Mouse (Mus musculus) gastrocnemius, adult 18-20 months (tissue): ENCODE data around the gene Iqcc. TPM values are rescaled to one million over a fixed set of nuclear protein-coding genes. Genes with fewer than 3 reads are reported as not detected.

ENCODE experiments used
- DNase-seq: peaks from one replicate; pipeline ENCODE4 v3.0.0; 2021; ENCODE audit warnings: low spot score
- total RNA-seq, 2 experiments: library from RNA; stranded (reverse); gene quantifications; 2 replicates each; pipeline ENCODE4 v1.2.3; 2021

Iqcc gene
- total RNA-seq, 2 experiments from 2014 or later, result 7.4 to 8.8 TPM

DNA sequence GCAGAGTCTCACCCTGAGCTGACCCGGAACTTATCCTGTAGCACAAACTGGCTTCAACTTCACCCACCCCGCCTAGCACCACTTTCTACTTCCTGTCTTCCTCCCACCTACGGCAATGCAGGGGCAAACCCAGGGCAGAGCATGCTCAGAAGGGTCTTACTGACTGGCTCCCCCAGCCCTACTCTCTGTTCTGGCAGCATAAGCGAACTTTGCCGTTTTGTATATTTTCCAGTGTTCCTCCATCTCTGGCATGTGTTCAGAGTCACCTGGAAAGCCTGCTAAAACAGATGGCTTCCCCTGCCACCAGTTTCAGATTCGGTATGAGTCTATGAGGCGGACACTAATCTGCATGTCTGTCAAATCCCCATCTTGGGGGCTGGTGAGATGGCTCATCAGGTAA lies 38.6 kb downstream of the Iqcc start:
- no peak for DNase-seq

DNA sequence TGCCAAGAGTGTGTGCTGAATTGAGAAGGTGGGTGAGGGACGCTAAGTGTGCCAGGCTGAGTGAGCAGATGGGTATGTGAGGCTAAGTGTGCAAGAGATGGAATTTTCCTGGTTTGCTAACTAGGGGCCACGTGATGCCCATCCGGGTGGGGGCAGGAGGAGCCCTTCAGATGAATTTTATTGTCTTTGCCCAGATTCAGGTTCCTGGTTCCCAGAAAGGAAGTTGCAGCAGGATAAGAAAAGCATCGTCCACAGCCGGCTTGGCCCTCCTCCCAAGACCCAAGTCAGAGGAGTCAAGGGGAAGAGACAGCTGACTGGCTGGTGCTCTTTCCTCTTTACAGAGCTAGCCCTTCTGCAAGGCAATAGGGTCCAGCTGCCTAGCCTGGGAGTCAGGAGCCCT lies 40.4 kb downstream of the Iqcc start, which contains the start of gene Fam167b:
Fam167b (minus strand) TSS at position 84 of the 400 bp plus-strand sequence.
- no peak for DNase-seq

DNA sequence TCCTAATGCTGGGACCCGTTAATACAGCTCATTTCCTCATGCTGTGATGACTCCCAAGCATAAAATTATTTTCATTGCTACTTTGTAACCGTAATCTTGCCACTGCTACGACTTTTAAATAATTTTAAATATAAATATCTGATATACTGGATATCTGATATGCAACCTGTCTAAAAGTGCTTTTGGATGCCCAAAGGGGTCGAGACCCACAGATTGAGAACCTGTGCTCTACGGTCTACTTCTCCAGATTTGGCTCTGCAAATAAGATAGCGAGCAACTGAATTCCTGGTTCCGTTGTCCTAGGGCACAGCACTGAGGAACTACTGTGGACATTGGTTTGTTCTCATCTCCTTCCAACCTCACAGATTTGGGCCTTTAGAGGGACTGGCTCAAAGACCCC lies 41.2 kb downstream of the Iqcc start:
- DNase-seq, result no peak

- peak; percentile 61 for DNase-seq
These were observed 41.9 kb downstream of the Iqcc start for GRCm38 (mm10) chr4:129576863-129577491.

DNA sequence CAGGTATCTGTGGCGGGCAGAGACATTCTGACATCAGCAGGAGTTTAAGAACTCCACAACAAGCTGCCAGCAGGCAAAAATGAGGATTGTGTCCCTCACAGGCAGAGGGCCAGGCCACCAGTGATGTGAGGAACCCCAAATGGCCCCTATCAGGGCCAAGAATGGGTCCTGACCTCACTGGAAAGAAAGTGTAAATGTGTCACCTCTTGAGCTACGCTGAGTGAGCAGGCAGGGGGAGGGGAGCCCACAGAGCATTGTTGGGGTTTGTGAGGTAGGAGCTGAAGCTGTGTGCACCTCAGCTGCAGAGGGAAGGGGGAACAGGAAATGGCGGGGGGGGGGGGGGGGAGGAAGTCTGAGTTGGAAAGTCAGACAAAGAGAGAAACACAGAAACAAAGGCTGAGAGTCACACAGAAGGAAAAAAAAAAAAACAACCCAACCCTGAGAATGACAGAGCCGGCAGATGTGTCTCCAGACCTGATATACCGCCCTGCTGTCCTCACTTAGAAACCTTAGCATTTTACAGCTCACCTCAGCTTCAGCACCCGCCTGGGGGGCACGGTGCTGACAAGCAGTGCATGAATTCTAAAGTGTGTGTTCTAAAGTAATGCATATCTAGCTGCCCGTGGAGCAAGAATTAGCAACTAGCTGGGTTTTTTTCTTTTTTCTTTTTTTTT lies 43.6 kb downstream of the Iqcc start:
- DNase-seq, result no peak

GRCm38 (mm10) chr4:129573430-129573829 lies 45.5 kb downstream of the Iqcc start, which contains the start of gene Lck:
Gene Lck, minus strand, starts transcription at chr4:129573641.
- no peak for DNase-seq

DNA sequence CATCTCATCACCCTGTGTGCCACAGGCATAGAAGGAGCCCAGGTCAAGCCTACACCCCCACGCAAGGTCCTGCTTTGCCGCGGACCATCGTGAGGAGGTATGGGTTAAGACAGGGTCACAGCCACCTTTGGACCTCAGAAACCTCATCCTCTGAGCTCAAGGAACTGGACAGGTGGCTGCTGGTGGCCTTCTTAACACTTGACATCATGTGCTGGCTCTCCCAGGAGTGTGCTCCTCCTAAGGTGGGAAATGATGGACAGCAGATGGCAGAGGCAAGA lies 45.9 kb downstream of the Iqcc start:
- no peak for DNase-seq

- no peak for DNase-seq
These were observed 46.4 kb downstream of the Iqcc start for GRCm38 (mm10) chr4:129572236-129573092.

- DNase-seq, result no peak
These were observed 47.3 kb downstream of the Iqcc start for GRCm38 (mm10) chr4:129571551-129572084.

GRCm38 (mm10) chr4:129570028-129570427 lies 48.9 kb downstream of the Iqcc start:
- DNase-seq, result no peak

DNA sequence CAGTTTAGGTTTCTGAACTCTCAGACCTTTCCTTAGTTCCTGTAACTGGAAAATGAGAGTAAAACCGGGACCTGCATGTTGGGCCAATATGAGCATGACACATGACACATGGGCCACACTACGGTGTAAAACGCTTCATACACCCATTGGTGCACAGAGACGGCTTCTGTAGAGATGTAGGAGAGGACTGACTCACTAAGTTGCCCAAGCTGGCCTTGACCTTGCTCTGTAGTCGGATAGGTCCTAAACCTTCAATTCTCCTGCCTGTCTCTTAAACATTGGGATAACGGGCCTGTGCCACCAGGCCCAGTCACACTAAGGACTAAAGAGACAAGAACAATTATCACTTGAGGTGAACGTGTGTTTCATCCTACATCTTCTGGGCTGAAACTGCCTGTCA lies 50.5 kb downstream of the Iqcc start:
- no peak for DNase-seq

GRCm38 (mm10) chr4:129565139-129565538 lies 53.8 kb downstream of the Iqcc start:
- DNase-seq, result no peak

Other genes with a start within 250 kb of the Iqcc start
- under 1 TPM; 0.59 to 0.82 TPM for gene Zbtb8a, start 241.0 kb downstream of the Iqcc start, total RNA-seq
- not detected for gene Zbtb8b, start 178.2 kb downstream of the Iqcc start, total RNA-seq
- gene Bsdc1, start 157.5 kb downstream of the Iqcc start, total RNA-seq, result 10 to 100 TPM; 36.4 to 41.2 TPM
- not detected for gene Tssk3, start 128.1 kb downstream of the Iqcc start, total RNA-seq
- gene Fam229a, start 127.9 kb downstream of the Iqcc start, total RNA-seq, result not detected
- gene Marcksl1, start 105.5 kb downstream of the Iqcc start, total RNA-seq, result 1 to 10 TPM in 1 of 2 experiments, under 1 TPM in 1; 0.64 to 1.1 TPM
- 1 to 10 TPM; 7.7 to 8.2 TPM for gene Hdac1, start 76.4 kb downstream of the Iqcc start, total RNA-seq
- gene Lck, start 45.5 kb downstream of the Iqcc start, total RNA-seq, result not detected
- not detected for gene Fam167b, start 40.5 kb downstream of the Iqcc start, total RNA-seq
- gene Eif3i, start 18.5 kb downstream of the Iqcc start, total RNA-seq, result 100 to 1,000 TPM; 132 to 136 TPM
- gene Tmem234, start 18.4 kb downstream of the Iqcc start, total RNA-seq, result 10 to 100 TPM; 28.8 to 32.9 TPM
- gene Dcdc2b, start 4.8 kb downstream of the Iqcc start, total RNA-seq, result under 1 TPM; 0.71 to 0.84 TPM
- 10 to 100 TPM; 28.7 to 29.2 TPM for gene Ccdc28b, start 4.8 kb upstream of the Iqcc start, total RNA-seq
- gene Txlna, start 22.0 kb upstream of the Iqcc start, total RNA-seq, result 10 to 100 TPM; 17.4 to 18.6 TPM
- 10 to 100 TPM; 74.1 to 78.0 TPM for gene Kpna6, start 53.7 kb upstream of the Iqcc start, total RNA-seq
- gene Tmem39b, start 77.7 kb upstream of the Iqcc start, total RNA-seq, result 1 to 10 TPM; 3.0 to 3.9 TPM
- 10 to 100 TPM; 22.7 to 24.3 TPM for gene Khdrbs1, start 123.2 kb upstream of the Iqcc start, total RNA-seq
- gene Ptp4a2, start 192.1 kb upstream of the Iqcc start, total RNA-seq, result 100 to 1,000 TPM; 600 to 670 TPM